Mouse (Mus musculus): ENCODE results near the gene Nrl. TPM values are rescaled to one million over a fixed set of nuclear protein-coding genes. Genes with fewer than 3 reads are reported as not detected.
A peak's percentile ranks its signal among the peaks of the same experiment; 100 is the strongest.

Nrl gene
- polyA plus RNA-seq, 1 experiment, result not detected

DNA sequence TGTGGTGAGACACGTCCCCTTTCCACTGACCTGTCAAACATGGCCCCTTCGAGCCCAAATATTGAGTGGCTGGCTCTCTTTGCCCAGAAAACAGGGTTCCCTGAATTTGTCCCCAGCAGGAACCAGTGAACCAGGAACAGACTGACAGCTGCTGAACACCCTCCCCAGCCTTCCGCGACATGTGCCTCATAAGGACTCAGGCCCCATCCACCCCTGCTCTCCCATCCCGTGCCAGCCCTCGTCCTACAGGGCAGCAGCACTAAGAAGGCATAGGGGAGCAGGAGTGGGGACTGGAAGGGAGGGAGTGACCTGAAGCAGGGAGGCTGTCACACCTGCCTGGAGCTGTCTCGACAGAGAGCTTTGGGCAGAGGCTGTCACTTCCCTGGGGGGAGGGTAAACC, 17.0 kb downstream of the Nrl start:
- no peak overlapping the region for H3K4me3 ChIP-seq (ENCODE audit: low read depth, low read length)
- H3K27me3 ChIP-seq (ENCODE audit: control insufficient read depth, insufficient read depth, low read length), result 0 out of 2 replicates have a peak, but pooled peaks cover 3% of the 10 kb centered on the region
- no peak overlapping the region for H3K27ac ChIP-seq (ENCODE audit: insufficient read depth, low read depth, low read length)
- no peaks in the 10 kb centered on the region for H3K4me1 ChIP-seq (ENCODE audit: control insufficient read depth, insufficient read depth, insufficient read length, low read length)
- TF ChIP-seq CTCF (IDR thresholded peaks at IDR 0.05; ENCODE audit: extremely low read depth, insufficient read length, insufficient replicate concordance, low read depth, low read length), result no peak
- TF ChIP-seq POLR2A (IDR thresholded peaks at IDR 0.05; ENCODE audit: low read depth, low read length), result no peak
- no peaks in the 10 kb centered on the region for H3K36me3 ChIP-seq (ENCODE audit: control insufficient read depth, insufficient read depth, low read length)
- WGBS, result 52% methylated on average over 7 of the region's 7 CpGs

DNA sequence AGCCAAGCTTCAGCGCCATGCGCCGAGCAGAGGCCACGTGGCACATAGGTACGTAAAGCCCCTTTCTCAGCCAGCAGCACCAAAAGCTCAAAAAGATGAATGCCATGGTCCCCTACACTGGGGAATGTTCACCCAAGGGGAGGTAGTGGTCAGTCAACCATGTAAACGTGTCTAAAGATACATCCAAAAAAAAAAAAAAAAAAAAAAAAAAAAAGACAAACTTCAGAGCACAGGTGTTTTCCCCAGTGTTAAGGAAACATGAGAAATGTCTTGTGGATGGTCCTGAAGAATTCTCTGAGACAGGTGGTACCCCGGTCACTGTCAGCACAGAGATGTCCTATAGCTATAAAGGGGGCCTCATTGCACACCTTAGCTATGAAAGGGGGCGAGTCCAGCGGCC, 19.2 kb downstream of the Nrl start:
- Histone ChIP-seq H3K4me3 (ENCODE audit: low read depth, low read length) (no peak overlapping the region), H3K4me1 (ENCODE audit: control insufficient read depth, insufficient read depth, insufficient read length, low read length) (no peaks in the 10 kb centered on the region), H3K36me3 (ENCODE audit: control insufficient read depth, insufficient read depth, low read length) (no peaks in the 10 kb centered on the region), H3K27me3 (ENCODE audit: control insufficient read depth, insufficient read depth, low read length) (no peaks in the 10 kb centered on the region; the same call in 1 of the 2 replicates), H3K27ac (ENCODE audit: insufficient read depth, low read depth, low read length) (no peak overlapping the region)
- TF ChIP-seq POLR2A (IDR thresholded peaks at IDR 0.05; ENCODE audit: low read depth, low read length) (no peak), CTCF (IDR thresholded peaks at IDR 0.05; ENCODE audit: extremely low read depth, insufficient read length, insufficient replicate concordance, low read depth, low read length) (no peak)
- 80% methylated on average over 9 of the region's 9 CpGs for WGBS

DNA sequence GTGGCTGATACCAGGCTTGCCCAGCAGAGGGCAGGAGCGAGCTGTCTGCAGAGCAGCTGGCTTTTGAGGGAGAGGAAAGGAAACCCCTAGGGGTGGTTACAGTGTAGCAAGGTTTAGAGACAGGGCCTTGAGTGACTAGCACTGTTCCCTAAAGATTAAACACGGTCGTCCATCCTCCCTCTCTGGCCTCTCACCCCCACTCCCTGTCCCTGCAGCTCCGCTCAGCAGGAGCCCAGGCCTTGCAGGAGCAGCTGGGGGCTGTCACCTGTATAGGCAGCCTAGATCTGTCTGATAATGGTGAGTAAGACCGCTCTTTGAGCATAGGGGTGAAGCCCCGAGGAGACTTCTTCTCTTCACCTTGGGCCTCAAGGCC, 27.3 kb downstream of the Nrl start:
- no peak overlapping the region for H3K4me3 ChIP-seq (ENCODE audit: low read depth, low read length)
- TF ChIP-seq POLR2A (IDR thresholded peaks at IDR 0.05; ENCODE audit: low read depth, low read length) (no peak), CTCF (IDR thresholded peaks at IDR 0.05; ENCODE audit: extremely low read depth, insufficient read length, insufficient replicate concordance, low read depth, low read length) (peak; percentile 99)
- WGBS, result 32% methylated on average over 6 of the region's 6 CpGs
- H3K27me3 ChIP-seq (ENCODE audit: control insufficient read depth, insufficient read depth, low read length), result no peaks in the 10 kb centered on the region; the same call in 1 of the 2 replicates
- H3K27ac ChIP-seq (ENCODE audit: insufficient read depth, low read depth, low read length), result no peak overlapping the region
- no peaks in the 10 kb centered on the region for H3K36me3 ChIP-seq (ENCODE audit: control insufficient read depth, insufficient read depth, low read length)
- H3K4me1 ChIP-seq (ENCODE audit: control insufficient read depth, insufficient read depth, insufficient read length, low read length), result no peaks in the 10 kb centered on the region

DNA sequence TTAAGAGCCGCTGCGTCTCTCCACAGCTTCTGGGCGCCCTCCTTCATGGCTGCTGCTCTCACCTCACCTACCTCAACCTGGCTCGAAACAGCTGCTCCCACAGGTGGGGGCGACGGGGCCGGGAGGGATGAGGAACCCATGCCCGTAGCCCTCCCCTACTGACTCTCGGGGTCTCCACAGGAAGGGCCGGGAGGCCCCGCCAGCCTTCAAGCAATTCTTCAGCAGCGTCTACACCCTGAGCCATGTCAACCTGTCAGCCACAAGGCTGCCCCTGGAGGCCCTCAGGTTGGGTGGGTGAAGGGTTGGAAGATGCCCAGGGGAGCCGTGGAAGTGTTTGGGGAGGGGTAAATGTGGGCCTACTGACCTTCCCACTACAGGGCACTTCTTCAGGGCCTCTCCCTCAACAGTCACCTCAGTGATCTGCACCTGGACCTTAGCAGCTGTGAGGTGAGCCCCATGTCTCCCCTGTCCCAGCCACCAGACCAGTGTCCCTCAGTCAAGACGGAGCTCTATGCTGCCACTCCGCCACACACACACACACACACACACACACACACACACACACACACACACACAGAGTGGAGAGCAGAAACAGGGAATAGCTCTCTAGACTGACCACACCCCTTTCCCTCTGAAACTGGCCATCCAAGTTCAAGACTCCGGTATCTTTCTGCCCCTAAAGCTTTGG, 27.9 kb downstream of the Nrl start:
- Histone ChIP-seq H3K4me3 (ENCODE audit: low read depth, low read length) (no peak overlapping the region), H3K4me1 (ENCODE audit: control insufficient read depth, insufficient read depth, insufficient read length, low read length) (no peaks in the 10 kb centered on the region), H3K27me3 (ENCODE audit: control insufficient read depth, insufficient read depth, low read length) (no peaks in the 10 kb centered on the region; the same call in 1 of the 2 replicates), H3K36me3 (ENCODE audit: control insufficient read depth, insufficient read depth, low read length) (no peaks in the 10 kb centered on the region), H3K27ac (ENCODE audit: insufficient read depth, low read depth, low read length) (no peak overlapping the region)
- TF ChIP-seq POLR2A (IDR thresholded peaks at IDR 0.05; ENCODE audit: low read depth, low read length) (no peak), CTCF (IDR thresholded peaks at IDR 0.05; ENCODE audit: extremely low read depth, insufficient read length, insufficient replicate concordance, low read depth, low read length) (no peak)
- whole genome bisulfite sequencing, result 79% methylated on average over 16 of the region's 16 CpGs

DNA sequence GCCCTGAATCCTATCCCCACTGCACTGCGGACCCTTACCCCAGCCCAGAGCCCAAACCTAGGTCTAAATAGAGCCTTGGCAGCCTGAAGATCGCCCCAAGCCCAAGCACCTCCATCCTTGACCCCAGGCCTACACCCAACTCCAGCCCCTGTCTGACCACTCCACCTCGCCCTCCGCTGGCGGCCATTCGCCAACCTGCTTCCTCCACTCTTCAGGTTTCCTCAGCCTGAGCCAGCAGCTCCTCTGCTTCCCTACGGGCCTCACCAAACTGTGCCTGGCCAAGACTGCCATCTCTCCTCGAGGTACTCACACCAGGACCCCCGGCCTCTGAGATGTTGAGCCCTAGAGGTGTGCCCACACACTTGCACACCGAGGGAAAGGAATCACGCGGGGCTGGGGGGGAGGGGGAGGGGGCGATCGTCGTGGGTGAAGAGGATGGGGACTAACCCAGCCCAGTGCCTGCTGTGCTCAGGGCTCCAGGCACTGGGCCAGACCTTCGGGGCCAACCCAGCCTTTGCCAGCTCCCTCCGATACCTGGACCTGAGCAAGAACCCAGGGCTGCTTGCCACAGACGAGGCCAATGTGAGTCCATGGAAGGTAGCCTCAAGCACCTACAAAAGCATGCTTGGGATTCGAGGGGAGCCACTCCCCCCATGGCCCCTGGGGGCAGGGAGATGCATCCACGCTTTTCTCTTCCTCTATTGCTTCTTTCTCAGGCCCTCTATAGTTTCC, 29.1 kb downstream of the Nrl start:
- no peaks in the 10 kb centered on the region for H3K36me3 ChIP-seq (ENCODE audit: control insufficient read depth, insufficient read depth, low read length)
- WGBS, result 73% methylated on average over 20 of the region's 20 CpGs
- TF ChIP-seq POLR2A (IDR thresholded peaks at IDR 0.05; ENCODE audit: low read depth, low read length) (no peak), CTCF (IDR thresholded peaks at IDR 0.05; ENCODE audit: extremely low read depth, insufficient read length, insufficient replicate concordance, low read depth, low read length) (no peak)
- H3K4me3 ChIP-seq (ENCODE audit: low read depth, low read length), result no peak overlapping the region
- H3K27ac ChIP-seq (ENCODE audit: insufficient read depth, low read depth, low read length), result no peak overlapping the region
- H3K4me1 ChIP-seq (ENCODE audit: control insufficient read depth, insufficient read depth, insufficient read length, low read length), result peaks cover 4% of the 10 kb centered on the region; the same call in 1 of the 2 replicates
- H3K27me3 ChIP-seq (ENCODE audit: control insufficient read depth, insufficient read depth, low read length), result peaks cover 9% of the 10 kb centered on the region; the same call in 1 of the 2 replicates

DNA sequence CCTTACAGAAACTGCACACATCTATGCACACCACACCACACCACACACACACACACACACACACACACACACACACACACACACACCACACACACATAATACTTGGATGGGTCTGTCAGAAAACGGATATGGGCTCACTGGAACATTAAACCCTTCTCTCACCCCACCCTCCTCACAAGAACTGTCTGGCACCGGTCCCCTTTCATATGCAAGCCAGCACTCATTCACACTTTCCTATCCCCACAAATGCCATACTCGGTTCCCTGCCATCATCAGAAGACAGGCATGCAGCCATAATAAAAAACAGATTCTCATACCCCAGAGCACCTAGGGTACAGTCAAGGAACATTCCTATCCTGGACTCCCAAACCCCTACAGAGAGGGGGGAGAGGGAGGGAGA, 32.7 kb downstream of the Nrl start:
- WGBS, result 56% methylated on average over 3 of the region's 3 CpGs
- Histone ChIP-seq H3K4me1 (ENCODE audit: control insufficient read depth, insufficient read depth, insufficient read length, low read length) (peaks cover 5% of the 10 kb centered on the region; the same call in 1 of the 2 replicates), H3K27me3 (ENCODE audit: control insufficient read depth, insufficient read depth, low read length) (peaks cover 9% of the 10 kb centered on the region; the same call in 1 of the 2 replicates), H3K36me3 (ENCODE audit: control insufficient read depth, insufficient read depth, low read length) (peaks cover 7% of the 10 kb centered on the region; the same call in 1 of the 2 replicates), H3K27ac (ENCODE audit: insufficient read depth, low read depth, low read length) (no peak overlapping the region), H3K4me3 (ENCODE audit: low read depth, low read length) (no peak overlapping the region)
- TF ChIP-seq CTCF (IDR thresholded peaks at IDR 0.05; ENCODE audit: extremely low read depth, insufficient read length, insufficient replicate concordance, low read depth, low read length), result no peak
- no peak for TF ChIP-seq POLR2A (IDR thresholded peaks at IDR 0.05; ENCODE audit: low read depth, low read length)

DNA sequence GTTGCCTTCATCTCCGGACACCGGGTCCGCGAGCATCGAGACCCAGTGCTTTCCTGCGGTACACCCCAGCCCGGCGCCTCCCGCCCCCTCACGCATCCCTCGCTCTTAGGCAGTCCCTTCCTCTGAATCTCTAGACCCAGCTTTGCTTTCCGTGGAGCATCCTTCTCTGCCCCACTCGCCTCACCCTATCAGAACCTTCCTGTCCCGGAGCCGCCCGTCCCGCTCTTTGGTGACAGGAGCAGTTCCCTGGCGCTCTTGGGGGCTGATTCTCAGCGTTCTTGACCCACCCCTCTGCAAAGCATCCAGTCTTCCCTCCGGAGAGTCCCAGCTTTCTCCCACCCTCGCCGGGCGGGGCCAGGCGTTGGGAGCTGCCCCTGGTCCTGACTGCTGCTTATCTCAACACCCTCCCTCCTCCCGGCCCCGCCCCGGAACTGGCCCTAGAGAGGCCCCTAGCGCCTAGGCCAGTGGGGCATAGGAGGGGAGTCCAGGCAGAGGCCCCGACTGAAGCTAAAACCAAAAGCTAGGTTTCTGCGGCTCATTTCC, 33.4 kb downstream of the Nrl start:
- H3K4me1 ChIP-seq (ENCODE audit: control insufficient read depth, insufficient read depth, insufficient read length, low read length), result peaks cover 5% of the 10 kb centered on the region; the same call in 1 of the 2 replicates
- 1% methylated on average over 30 of the region's 30 CpGs for WGBS
- H3K4me3 ChIP-seq (ENCODE audit: low read depth, low read length), result peak overlapping the region; percentile 73
- TF ChIP-seq POLR2A (IDR thresholded peaks at IDR 0.05; ENCODE audit: low read depth, low read length) (no peak), CTCF (IDR thresholded peaks at IDR 0.05; ENCODE audit: extremely low read depth, insufficient read length, insufficient replicate concordance, low read depth, low read length) (no peak)
- H3K36me3 ChIP-seq (ENCODE audit: control insufficient read depth, insufficient read depth, low read length), result peaks cover 11% of the 10 kb centered on the region; the same call in 1 of the 2 replicates
- peaks cover 9% of the 10 kb centered on the region; the same call in 1 of the 2 replicates for H3K27me3 ChIP-seq (ENCODE audit: control insufficient read depth, insufficient read depth, low read length)
- H3K27ac ChIP-seq (ENCODE audit: insufficient read depth, low read depth, low read length), result no peak overlapping the region
